Mouse (Mus musculus) hindbrain, embryonic 11.5 days (tissue): ENCODE results near the gene Oat. TPM values are rescaled to one million over a fixed set of nuclear protein-coding genes. Genes with fewer than 3 reads are reported as not detected.

Source experiments
- ATAC-seq: fragments of 200-750 bp; cut with Nextera tagmentation; 2 replicates; pipeline ENCODE4 v1.8.0; 2017; ENCODE audit warnings: mild to moderate bottlenecking, moderate TSS enrichment, moderate library complexity; ENCODE audit not compliant: low FRiP score
- DNase-seq: peaks from one replicate; pipeline ENCODE4 v3.0.0-alpha.2; 2015; ENCODE audit warnings: low spot score
- H3K27ac ChIP-seq: fragments of 300-500 bp; sonication (generic); 2 replicates; pipeline ENCODE4 v1.5.1; 2014; ENCODE audit warnings: mild to moderate bottlenecking, low read depth, low read length
- H3K27me3 ChIP-seq: fragments of 300-500 bp; sonication (generic); 2 replicates; pipeline ENCODE4 v1.6.1; 2014; ENCODE audit warnings: mild to moderate bottlenecking, low read length, moderate library complexity, mixed read lengths; ENCODE audit not compliant: control insufficient read depth, insufficient read depth
- H3K36me3 ChIP-seq: fragments of 300-500 bp; sonication (generic); 2 replicates; pipeline ENCODE4 v1.6.1; 2014; ENCODE audit warnings: mild to moderate bottlenecking, low read length, moderate library complexity, mixed read lengths; ENCODE audit not compliant: control insufficient read depth, insufficient read depth
- H3K4me1 ChIP-seq: fragments of 300-500 bp; sonication (generic); replicated peaks from 2 replicates; pipeline ENCODE4 v1.6.1; 2014; ENCODE audit warnings: low read length, mixed read lengths; ENCODE audit not compliant: control insufficient read depth, insufficient read depth
- H3K4me2 ChIP-seq: fragments of 300-500 bp; sonication (generic); replicated peaks from 2 replicates; pipeline ENCODE4 v1.6.1; 2014; ENCODE audit warnings: mild to moderate bottlenecking, low read depth, low read length
- H3K4me3 ChIP-seq: fragments of 300-500 bp; sonication (generic); 2 replicates; pipeline ENCODE4 v1.5.1; 2014; ENCODE audit warnings: low read depth, low read length
- H3K9ac ChIP-seq: fragments of 300-500 bp; sonication (generic); 2 replicates; pipeline ENCODE4 v1.6.1; 2014; ENCODE audit warnings: low read depth, low read length
- H3K9me3 ChIP-seq: fragments of 300-500 bp; sonication (generic); 2 replicates; pipeline ENCODE4 v1.6.1; 2016; ENCODE audit warnings: low read length; ENCODE audit not compliant: control insufficient read depth
- WGBS: fragments of 180-500 bp; shearing (Covaris S2); extraction: QIAGEN DNeasy Blood & Tissue Kit; methylation state at CpG from one replicate; pipeline ENCODE4 v1.1.7; 2014; 5-methylcytosine and 5-hydroxymethylcytosine counted together
- polyA plus RNA-seq: library from polyadenylated mRNA; unstranded; fragments of >200 nt; fragmentation: Nextera tagmentation; extraction: Ambion mirVana; gene quantifications from 2 replicates; pipeline ENCODE4 v1.2.1, GENCODE M21; 2014

Oat gene
- polyA plus RNA-seq, 1 experiment from 2014 or later, result 138 TPM

DNA sequence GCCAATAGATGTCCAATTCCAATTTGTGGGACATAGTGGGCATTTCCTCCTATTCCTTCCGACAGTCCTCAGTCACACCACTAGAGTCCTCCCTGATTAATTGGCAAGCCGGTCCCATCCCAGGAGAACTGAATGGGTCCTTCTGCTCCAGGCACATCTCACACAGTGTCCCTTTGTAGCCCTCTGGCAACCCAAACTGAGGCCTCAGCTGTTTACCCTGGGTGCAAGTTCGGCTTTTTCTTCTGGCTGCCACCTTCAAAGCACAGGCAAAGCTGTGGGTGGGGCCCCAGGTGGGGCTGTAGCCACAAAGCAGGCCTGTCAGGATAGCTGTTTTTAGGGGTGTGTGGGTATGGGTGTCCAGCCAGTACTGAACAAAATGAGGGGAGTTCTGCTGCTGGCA lies 29.1 kb downstream of the Oat start:
- H3K36me3 ChIP-seq, result no peaks in the 10 kb centered on the region
- H3K27ac ChIP-seq, result no peak overlapping the region
- ATAC-seq (no peak), DNase-seq (no peak)
- H3K9me3 ChIP-seq, result no peaks in the 10 kb centered on the region
- H3K4me1 ChIP-seq, result no peaks in the 10 kb centered on the region
- WGBS, result 74% methylated on average over 3 of the region's 3 CpGs
- H3K27me3 ChIP-seq, result no peaks in the 10 kb centered on the region
- no peak overlapping the region for H3K4me3 ChIP-seq
- H3K4me2 ChIP-seq, result no peak overlapping the region
- H3K9ac ChIP-seq, result no peak overlapping the region

- DNase-seq (no peak), ATAC-seq (no peak)
- Histone ChIP-seq H3K4me3 (no peak overlapping the region), H3K9me3 (no peaks in the 10 kb centered on the region), H3K27me3 (no peaks in the 10 kb centered on the region), H3K9ac (no peak overlapping the region), H3K4me2 (no peak overlapping the region), H3K36me3 (no peaks in the 10 kb centered on the region), H3K4me1 (no peaks in the 10 kb centered on the region), H3K27ac (no peak overlapping the region)
- WGBS, result 68% methylated on average over 4 of the region's 4 CpGs
Observed at GRCm38 (mm10) chr7:132542427-132542826, 33.8 kb downstream of the Oat start.

- H3K4me3 ChIP-seq, result no peak overlapping the region
- H3K36me3 ChIP-seq, result no peaks in the 10 kb centered on the region
- H3K9me3 ChIP-seq, result no peaks in the 10 kb centered on the region
- no peak overlapping the region for H3K4me2 ChIP-seq
- DNase-seq, result no peak
- 58% methylated on average over 3 of the region's 3 CpGs for WGBS
- no peak for ATAC-seq
- H3K27me3 ChIP-seq, result no peaks in the 10 kb centered on the region
- H3K27ac ChIP-seq, result no peak overlapping the region
- no peaks in the 10 kb centered on the region for H3K4me1 ChIP-seq
- H3K9ac ChIP-seq, result no peak overlapping the region
Observed at GRCm38 (mm10) chr7:132541566-132541965, 34.6 kb downstream of the Oat start.

GRCm38 (mm10) chr7:132540597-132540996 lies 35.6 kb downstream of the Oat start:
- Histone ChIP-seq H3K36me3 (no peaks in the 10 kb centered on the region), H3K4me2 (no peak overlapping the region), H3K27me3 (no peaks in the 10 kb centered on the region), H3K27ac (no peak overlapping the region), H3K4me1 (no peaks in the 10 kb centered on the region), H3K9me3 (no peaks in the 10 kb centered on the region), H3K9ac (no peak overlapping the region), H3K4me3 (no peak overlapping the region)
- WGBS, result 88% methylated on average over 4 of the region's 4 CpGs
- DNase-seq (no peak), ATAC-seq (no peak)

DNA sequence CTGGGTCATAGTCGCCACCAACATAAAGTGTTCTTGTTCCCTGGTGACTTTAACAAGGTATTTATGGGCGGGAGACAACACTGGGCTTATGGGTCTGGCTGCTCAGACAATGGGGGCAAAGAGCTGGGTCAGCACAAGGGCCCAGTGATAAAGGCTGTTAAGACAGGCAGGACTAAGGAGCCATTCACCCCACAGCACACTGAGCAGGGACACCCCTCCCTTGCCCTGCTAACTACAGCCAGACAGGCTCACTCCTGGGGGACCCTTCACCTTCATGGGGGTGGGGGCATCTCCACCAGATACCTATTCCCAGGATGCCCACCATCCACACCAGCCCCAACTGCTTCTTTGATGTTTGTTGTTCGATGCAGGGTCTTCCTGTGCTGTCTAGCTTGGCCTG lies 47.0 kb downstream of the Oat start:
- Histone ChIP-seq H3K36me3 (no peaks in the 10 kb centered on the region), H3K4me2 (no peak overlapping the region), H3K27ac (no peak overlapping the region), H3K9ac (no peak overlapping the region), H3K9me3 (no peaks in the 10 kb centered on the region), H3K4me1 (no peaks in the 10 kb centered on the region), H3K27me3 (no peaks in the 10 kb centered on the region), H3K4me3 (no peak overlapping the region)
- no peak for DNase-seq
- 69% methylated on average over 3 of the region's 3 CpGs for WGBS
- ATAC-seq, result no peak

DNA sequence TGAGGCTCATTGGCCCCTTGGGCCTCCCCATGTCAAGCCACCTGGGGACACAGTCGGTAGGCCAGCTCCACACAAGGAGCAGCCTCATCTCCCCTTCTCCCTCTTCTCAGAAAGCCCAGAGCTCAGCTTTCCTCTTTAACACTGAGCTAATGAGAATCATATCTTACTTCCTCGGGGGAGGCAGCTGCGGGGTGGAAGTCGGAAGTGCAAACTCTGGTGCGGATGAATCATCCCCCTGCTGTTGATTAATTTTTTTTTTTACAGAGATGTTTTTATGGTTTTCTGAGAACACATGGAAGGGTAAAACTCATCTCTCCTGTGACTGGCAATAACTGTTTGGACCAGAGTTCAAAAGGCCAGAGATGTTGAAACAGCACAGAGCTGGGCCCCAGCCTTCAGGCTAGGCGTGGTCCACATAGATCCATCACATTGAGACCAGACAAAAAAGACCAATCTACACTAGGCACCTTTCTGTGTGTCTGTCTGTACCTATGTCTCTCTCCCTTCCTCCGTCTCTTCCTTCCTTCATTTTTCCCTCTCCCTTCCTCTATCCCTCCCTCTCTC lies 62.7 kb downstream of the Oat start:
- 85% methylated on average over 7 of the region's 7 CpGs for WGBS

GRCm38 (mm10) chr7:132509110-132509509 lies 67.1 kb downstream of the Oat start:
- Histone ChIP-seq H3K27ac (no peak overlapping the region), H3K4me2 (no peak overlapping the region), H3K36me3 (no peaks in the 10 kb centered on the region), H3K27me3 (no peaks in the 10 kb centered on the region), H3K4me1 (no peaks in the 10 kb centered on the region), H3K4me3 (no peak overlapping the region), H3K9ac (no peak overlapping the region), H3K9me3 (no peaks in the 10 kb centered on the region)
- WGBS, result 87% methylated on average over 2 of the region's 2 CpGs
- ATAC-seq, result no peak
- no peak for DNase-seq

More for the DNA sequence above, 62.7 kb downstream of the Oat start:
- Histone ChIP-seq H3K9ac (no peak overlapping the region), H3K27me3 (no peaks in the 10 kb centered on the region), H3K27ac (no peak overlapping the region), H3K36me3 (no peaks in the 10 kb centered on the region), H3K4me3 (no peak overlapping the region), H3K4me1 (no peaks in the 10 kb centered on the region), H3K4me2 (no peak overlapping the region), H3K9me3 (no peaks in the 10 kb centered on the region)
- ATAC-seq (no peak), DNase-seq (no peak)

Other genes starting within 250 kb of the Oat start
- gene Nkx1-2, start 23.2 kb upstream of the Oat start, polyA plus RNA-seq, result 4.5 and 6.8 TPM in 2 replicates
- gene Lhpp, start 34.2 kb upstream of the Oat start, polyA plus RNA-seq, result 20.4 and 22.4 TPM in 2 replicates
- gene Fam53b, start 237.5 kb upstream of the Oat start, polyA plus RNA-seq, result 16.9 and 17.0 TPM in 2 replicates